Mouse (Mus musculus) embryonic fibroblast, embryonic 13.5 days (primary cell): ENCODE results near the gene Ccne1.

ENCODE experiments used
- CTCF ChIP-seq: IDR thresholded peaks from 2 replicates; pipeline ENCODE4 v1.5.1; 2011; ENCODE audit warnings: mild to moderate bottlenecking, control low read depth, low read length, moderate library complexity, borderline replicate concordance; ENCODE audit not compliant: insufficient read depth
- POLR2A ChIP-seq: IDR thresholded peaks from 2 replicates; pipeline ENCODE4 v1.6.1; 2011; ENCODE audit warnings: low read depth, mild to moderate bottlenecking, control low read depth, low read length, moderate library complexity

GRCm38 (mm10) chr7:38094353-38094752, 13.0 kb downstream of the Ccne1 start:
- no peak for TF ChIP-seq CTCF
- TF ChIP-seq POLR2A = no peak
